Mouse (Mus musculus): ENCODE results near the gene Ninj2. TPM values are rescaled to one million over a fixed set of nuclear protein-coding genes. Genes with fewer than 3 reads are reported as not detected.

The Ninj2 gene
- total and polyA plus RNA-seq, 3 experiments: 1.1 to 6.5 TPM; not detected in 1

DNA sequence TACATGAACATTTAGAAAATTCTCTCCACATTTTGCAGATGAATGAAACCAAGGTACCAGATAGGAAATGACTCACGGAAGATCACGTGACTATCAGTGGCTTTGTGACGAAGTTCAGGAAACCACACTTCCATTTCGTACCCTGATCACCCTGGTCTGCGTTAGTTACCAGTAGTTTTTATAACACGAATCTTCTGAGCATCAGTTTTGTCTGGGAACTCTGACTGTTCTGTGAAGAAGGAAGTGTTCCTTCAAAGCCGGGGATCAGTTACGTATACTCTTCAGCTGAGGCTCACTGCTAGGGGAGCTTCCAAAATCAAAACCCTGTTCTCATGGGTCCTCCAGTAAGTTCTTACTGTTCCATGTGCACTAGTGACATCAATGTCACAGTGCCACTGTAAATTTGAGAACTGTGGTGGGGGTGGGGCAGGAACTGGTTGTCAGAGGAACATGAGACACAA is 10.2 kb upstream of the Ninj2 start:
- H3K4me3 ChIP-seq (replicated peaks in 1 of 3; ENCODE audit: low read depth in 2 of 3, low read length in 2 of 3, poor library complexity in 1 of 3): no peak overlapping the region
- in situ Hi-C loops (cut with MboI; ENCODE audit: low pct_ligation_motif_present, low pct_unique_long_range_greater_than_20kb, low sequenced_read_pairs) (no loop called here), dilution Hi-C loops (cut with MboI; ENCODE audit: extremely low pct_ligation_motif_present, extremely low pct_unique_long_range_greater_than_20kb, low sequenced_read_pairs) (no loop called here)
- no peaks in the 10 kb centered on the region for H3K9me3 ChIP-seq (replicated peaks; ENCODE audit: low read length)
- peak overlapping the region; percentile 85 for H3K4me2 ChIP-seq (ENCODE audit: insufficient read depth, low read depth, poor library complexity, severe bottlenecking)
- H3K4me1 ChIP-seq (ENCODE audit: control insufficient read depth in 1 of 2, insufficient read depth in 2 of 2): peaks cover 28 to 58% of the 10 kb centered on the region in 2 experiments
- H3K9ac ChIP-seq (ENCODE audit: insufficient read depth, low read depth): peak overlapping the region; percentile 60
- H3K27ac ChIP-seq (ENCODE audit: insufficient read depth, low read depth): peak overlapping the region; percentile 98
- no peak for TF ChIP-seq POLR2AphosphoS2 (IDR thresholded peaks at IDR 0.05; ENCODE audit: low read depth, low read length)
- TF ChIP-seq SMC3 (IDR thresholded peaks at IDR 0.05; ENCODE audit: low read depth, low read length): no peak; the same call in 1 of the 2 replicates
- TF ChIP-seq GABPA (IDR thresholded peaks at IDR 0.05; ENCODE audit: insufficient replicate concordance, low read depth, low read length): no peak
- no peak for TF ChIP-seq PAX5 (IDR thresholded peaks at IDR 0.05; ENCODE audit: low read length)
- peak; percentile 70; the same call in 1 of the 2 replicates for TF ChIP-seq CHD2 (IDR thresholded peaks at IDR 0.05; ENCODE audit: low read length)
- TF ChIP-seq TCF12 (IDR thresholded peaks at IDR 0.05; ENCODE audit: low read depth, low read length): peak; percentile 79
- TF ChIP-seq MAZ (IDR thresholded peaks at IDR 0.05; ENCODE audit: low read depth, low read length): no peak
- TF ChIP-seq USF1 (IDR thresholded peaks at IDR 0.05; ENCODE audit: low read depth, low read length): peak; percentile 94
- TF ChIP-seq ETS1 (conservative IDR thresholded peaks at IDR 0.05; ENCODE audit: low read depth, low read length): peak; percentile 93
- TF ChIP-seq SIN3A (IDR thresholded peaks at IDR 0.05; ENCODE audit: low read length): peak; percentile 7; the same call in 1 of the 2 replicates
- TF ChIP-seq ZNF384 (IDR thresholded peaks at IDR 0.05; ENCODE audit: low read depth, low read length): peak; percentile 83; the same call in 1 of the 2 replicates
- peak; percentile 90 for TF ChIP-seq MAX (IDR thresholded peaks at IDR 0.05; ENCODE audit: low read length)
- no peak; the same call in none of the 2 replicates for TF ChIP-seq RAD21 (IDR thresholded peaks at IDR 0.05; ENCODE audit: low read depth, low read length)
- TF ChIP-seq JUND (conservative IDR thresholded peaks at IDR 0.05; ENCODE audit: low read depth, low read length): peak; percentile 93
- no peak for TF ChIP-seq UBTF (IDR thresholded peaks at IDR 0.05; ENCODE audit: low read depth, low read length)
- peak; percentile 97 for TF ChIP-seq USF2 (conservative IDR thresholded peaks at IDR 0.05; ENCODE audit: low read depth, low read length)
- TF ChIP-seq RCOR1 (conservative IDR thresholded peaks at IDR 0.05; ENCODE audit: low read depth, low read length): peak; percentile 67; the same call in 1 of the 2 replicates
- peak; percentile 90 for TF ChIP-seq IRF4 (IDR thresholded peaks at IDR 0.05; ENCODE audit: low read depth, low read length)
- TF ChIP-seq MYC (IDR thresholded peaks at IDR 0.05; ENCODE audit: low read depth, low read length): peak; percentile 44; the same call in 1 of the 2 replicates
- TF ChIP-seq ZKSCAN1 (IDR thresholded peaks at IDR 0.05; ENCODE audit: borderline replicate concordance, low read depth, low read length): no peak
- no peak for TF ChIP-seq E2F4 (IDR thresholded peaks at IDR 0.05; ENCODE audit: insufficient replicate concordance, low read depth, low read length)
- no peak for TF ChIP-seq NELFE (IDR thresholded peaks at IDR 0.05; ENCODE audit: low read depth, low read length)
- no peak for TF ChIP-seq NRF1 (IDR thresholded peaks at IDR 0.05; ENCODE audit: low read depth, low read length)
- peak; percentile 97 for TF ChIP-seq BHLHE40 (IDR thresholded peaks at IDR 0.05; ENCODE audit: low read depth, low read length)
- peak; percentile 95 for TF ChIP-seq EP300 (IDR thresholded peaks at IDR 0.05; ENCODE audit: low read length)
- peak; percentile 60; the same call in 1 of the 2 replicates for TF ChIP-seq MEF2A (IDR thresholded peaks at IDR 0.05; ENCODE audit: borderline replicate concordance, low read depth, low read length)
- peak; percentile 60; the same call in 1 of the 2 replicates for TF ChIP-seq CHD1 (IDR thresholded peaks at IDR 0.05; ENCODE audit: low read depth, low read length)
- TF ChIP-seq JUN (IDR thresholded peaks at IDR 0.05; ENCODE audit: insufficient read depth, low read depth, low read length): peak; percentile 96
- no peak for TF ChIP-seq CTCF (conservative IDR thresholded peaks at IDR 0.05 in 1 of 2, IDR thresholded peaks at IDR 0.05 in 1 of 2; ENCODE audit: low read depth in 2 of 2, low read length in 2 of 2)
- TF ChIP-seq MXI1 (IDR thresholded peaks at IDR 0.05; ENCODE audit: low read depth, low read length): peak; percentile 53; the same call in 1 of the 2 replicates
- no peak for TF ChIP-seq ZC3H11A (IDR thresholded peaks at IDR 0.05; ENCODE audit: low read depth, low read length)
- TF ChIP-seq HCFC1 (IDR thresholded peaks at IDR 0.05; ENCODE audit: low read depth, low read length): 0 out of 2 replicates have a peak, but pooled peaks have one; percentile 34
- TF ChIP-seq MAFK (IDR thresholded peaks at IDR 0.05; ENCODE audit: insufficient replicate concordance, low read length): no peak
- no peak for TF ChIP-seq KAT2A (IDR thresholded peaks at IDR 0.05; ENCODE audit: insufficient replicate concordance, low read length)
- TF ChIP-seq POLR2A (IDR thresholded peaks at IDR 0.05; ENCODE audit: low read depth, low read length): peak; percentile 19; the same call in 1 of the 2 replicates
- TF ChIP-seq TBP (conservative IDR thresholded peaks at IDR 0.05; ENCODE audit: low read depth, low read length): peak; percentile 76; the same call in 1 of the 2 replicates
- TF ChIP-seq ZMIZ1 (IDR thresholded peaks at IDR 0.05; ENCODE audit: low read depth, low read length): peak; percentile 51; the same call in 1 of the 2 replicates
- peak; percentile 37; the same call in 1 of the 2 replicates for TF ChIP-seq ELF1 (IDR thresholded peaks at IDR 0.05; ENCODE audit: low read depth, low read length)
- DNase-seq (ENCODE audit: extremely low read depth): peak; percentile 93
- H3K79me2 ChIP-seq (replicated peaks; ENCODE audit: control insufficient read depth, extremely low read depth, insufficient read depth, poor library complexity, severe bottlenecking): no peaks in the 10 kb centered on the region
- no peaks in the 10 kb centered on the region for H3K36me3 ChIP-seq (replicated peaks in 1 of 2; ENCODE audit: control insufficient read depth in 1 of 2, insufficient read depth in 1 of 2, low read length in 1 of 2)
- H3K27me3 ChIP-seq (replicated peaks): no peaks in the 10 kb centered on the region
